In the genomic region with DNA sequence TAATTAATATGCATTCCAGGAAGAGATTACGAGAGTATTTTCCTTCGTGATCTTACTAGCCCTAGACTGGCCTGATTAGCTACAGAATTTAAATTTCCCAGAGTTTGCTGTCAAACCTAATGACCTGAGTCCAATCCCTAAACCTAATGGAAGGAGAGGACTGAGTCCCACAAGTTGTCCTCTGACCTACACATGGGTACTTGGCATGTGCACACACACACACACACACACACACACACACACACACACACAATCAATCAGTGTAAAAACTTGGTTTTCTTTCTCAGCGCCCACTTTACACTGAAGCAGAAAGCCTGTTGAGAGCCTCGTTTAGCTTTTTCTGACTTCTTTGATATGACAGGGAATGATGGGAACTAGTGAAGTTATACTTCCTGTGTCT, we compare ENCODE assay signal across 10 mouse cellular contexts. TPM values are rescaled to one million over a fixed set of nuclear protein-coding genes. Genes with fewer than 3 reads are reported as not detected.
DNase-seq lines count a peak whose midpoint lies in the region; ATAC-seq lines count a peak whose summit lies in the region.
"Had no signal": no experiment of that assay in that cellular context is flagged by ENCODE, and none has a peak within 500 bp of the region (broad histone marks: within the 10 kb centered on the region; RNA-seq: fewer than 3 reads in every experiment).

No protein-coding gene starts in this region.

- no peak overlapping the region for H3K4me3 ChIP-seq in heart, embryonic 15.5 days
- no peak overlapping the region for H3K4me3 ChIP-seq in heart, embryonic 10.5 days
- H3K4me3 ChIP-seq in forebrain, embryonic 11.5 days (ENCODE audit: low read depth, low read length) = no peak overlapping the region
- H3K4me3 ChIP-seq in limb, embryonic 13.5 days = no peak overlapping the region
- no peak overlapping the region for H3K4me3 ChIP-seq in neural tube, embryonic 13.5 days
- H3K4me3 ChIP-seq: liver, embryonic 15.5 days had no signal

- 0 out of 2 replicates have a peak overlapping the region, but pooled peaks have one; percentile 54 for H3K27ac ChIP-seq in heart, embryonic 15.5 days
- no peak overlapping the region for H3K27ac ChIP-seq in heart, embryonic 10.5 days
- peak overlapping the region; percentile 92 for H3K27ac ChIP-seq in forebrain, embryonic 11.5 days (ENCODE audit: low read depth, low read length)
- H3K27ac ChIP-seq in limb, embryonic 13.5 days = peak overlapping the region; percentile 28; the same call in 1 of the 2 replicates
- H3K27ac ChIP-seq in neural tube, embryonic 13.5 days (replicated peaks) = peak overlapping the region; percentile 79
- H3K27ac ChIP-seq: liver, embryonic 15.5 days had no signal

- no peaks in the 10 kb centered on the region for H3K27me3 ChIP-seq in heart, embryonic 15.5 days
- no peaks in the 10 kb centered on the region for H3K27me3 ChIP-seq in heart, embryonic 10.5 days (ENCODE audit: insufficient read depth, poor library complexity, severe bottlenecking)
- H3K27me3 ChIP-seq in forebrain, embryonic 11.5 days (ENCODE audit: control insufficient read depth, insufficient read depth, low read length) = no peaks in the 10 kb centered on the region
- no peaks in the 10 kb centered on the region for H3K27me3 ChIP-seq in limb, embryonic 13.5 days
- H3K27me3 ChIP-seq in neural tube, embryonic 13.5 days = no peaks in the 10 kb centered on the region
- H3K27me3 ChIP-seq: liver, embryonic 15.5 days had no signal

- no peak overlapping the region for H3K4me2 ChIP-seq in heart, embryonic 15.5 days
- no peak overlapping the region for H3K4me2 ChIP-seq in forebrain, embryonic 11.5 days (ENCODE audit: low read depth, low read length, severe bottlenecking)
- no peak overlapping the region for H3K4me2 ChIP-seq in limb, embryonic 13.5 days (replicated peaks)
- H3K4me2 ChIP-seq in neural tube, embryonic 13.5 days = no peak overlapping the region
- H3K4me2 ChIP-seq: liver, embryonic 15.5 days had no signal

- H3K36me3 ChIP-seq in heart, embryonic 15.5 days = no peaks in the 10 kb centered on the region
- H3K36me3 ChIP-seq in heart, embryonic 10.5 days = peaks cover 9% of the 10 kb centered on the region; the same call in 1 of the 2 replicates
- no peaks in the 10 kb centered on the region for H3K36me3 ChIP-seq in forebrain, embryonic 11.5 days (ENCODE audit: control insufficient read depth, insufficient read depth, low read length)
- peaks cover 4% of the 10 kb centered on the region; the same call in 1 of the 2 replicates for H3K36me3 ChIP-seq in limb, embryonic 13.5 days
- no peaks in the 10 kb centered on the region for H3K36me3 ChIP-seq in neural tube, embryonic 13.5 days

- no peaks in the 10 kb centered on the region for H3K9me3 ChIP-seq in heart, embryonic 15.5 days (replicated peaks)
- H3K9me3 ChIP-seq in heart, embryonic 10.5 days = no peaks in the 10 kb centered on the region
- H3K9me3 ChIP-seq in forebrain, embryonic 11.5 days (ENCODE audit: control insufficient read depth, low read length) = peaks cover 3% of the 10 kb centered on the region; the same call in 1 of the 2 replicates
- H3K9me3 ChIP-seq in limb, embryonic 13.5 days = no peaks in the 10 kb centered on the region
- no peaks in the 10 kb centered on the region; the same call in 1 of the 2 replicates for H3K9me3 ChIP-seq in neural tube, embryonic 13.5 days
- H3K9me3 ChIP-seq: liver, embryonic 15.5 days had no signal

- intact Hi-C loops in left cerebral cortex, postnatal 25 days (cut with DNase I) = loop anchor here (5.0 kb wide), 1 partner anchor 39 kb away; a partner anchor contains a TSS

- H3K9ac ChIP-seq in heart, embryonic 15.5 days = no peak overlapping the region
- no peak overlapping the region for H3K9ac ChIP-seq in forebrain, embryonic 11.5 days (ENCODE audit: low read length)
- no peak overlapping the region for H3K9ac ChIP-seq in limb, embryonic 13.5 days
- H3K9ac ChIP-seq in neural tube, embryonic 13.5 days = no peak overlapping the region
- H3K9ac ChIP-seq: liver, embryonic 15.5 days had no signal

- ATAC-seq in heart, embryonic 15.5 days (replicated peaks; ENCODE audit: insufficient number of reproducible peaks, insufficient read depth, low FRiP score, low read depth) = no peak
- peak; percentile 73 for ATAC-seq in forebrain, embryonic 11.5 days (replicated peaks; ENCODE audit: low FRiP score)
- ATAC-seq in limb, embryonic 13.5 days (ENCODE audit: low FRiP score, low read depth) = no peak
- ATAC-seq in neural tube, embryonic 13.5 days (ENCODE audit: low read depth) = peak; percentile 34; the same call in 1 of the 2 replicates

- 61% methylated on average over 4 of the region's 4 CpGs for WGBS in heart, embryonic 15.5 days
- WGBS in heart, embryonic 10.5 days = 75% methylated on average over 4 of the region's 4 CpGs
- 14% methylated on average over 4 of the region's 4 CpGs for WGBS in forebrain, embryonic 11.5 days
- WGBS in limb, embryonic 13.5 days = 63% methylated on average over 4 of the region's 4 CpGs
- WGBS in neural tube, embryonic 13.5 days = 13% methylated on average over 4 of the region's 4 CpGs

- no peak for DNase-seq in heart, embryonic 10.5 days (ENCODE audit: low spot score)
- DNase-seq in forebrain, embryonic 11.5 days (ENCODE audit: low spot score) = no peak
- DNase-seq in left cerebral cortex, postnatal 25 days (ENCODE audit: low spot score in 2 of 2) = no peak
- DNase-seq in Muller cell, postnatal 12 days (ENCODE audit: inconsistent ontology term) = no peak
- no peak for DNase-seq in spleen, adult 12 weeks (ENCODE audit: low spot score)
- DNase-seq: kidney, adult 11 months had no signal

- peaks cover 16% of the 10 kb centered on the region for H3K4me1 ChIP-seq in heart, embryonic 15.5 days (replicated peaks)
- peaks cover 12% of the 10 kb centered on the region for H3K4me1 ChIP-seq in heart, embryonic 10.5 days
- peaks cover 10% of the 10 kb centered on the region; the same call in 1 of the 2 replicates for H3K4me1 ChIP-seq in forebrain, embryonic 11.5 days (replicated peaks; ENCODE audit: control insufficient read depth, insufficient read depth, low read length)
- peaks cover 12% of the 10 kb centered on the region for H3K4me1 ChIP-seq in limb, embryonic 13.5 days
- H3K4me1 ChIP-seq in neural tube, embryonic 13.5 days (replicated peaks) = peaks cover 29% of the 10 kb centered on the region

RNA-seq across cellular contexts. Expression of a gene that starts 41.1 kb away (rescaled TPM):
- 60.7 and 73.6 TPM in 2 replicates for polyA plus RNA-seq in heart, embryonic 15.5 days (2015; fragmentation: Nextera tagmentation; extraction: Ambion mirVana)
- 73.3 and 85.5 TPM in 2 replicates for polyA plus RNA-seq in heart, embryonic 10.5 days (2016; fragmentation: Nextera tagmentation; extraction: Ambion mirVana)
- 116 and 128 TPM in 2 replicates for polyA plus RNA-seq in forebrain, embryonic 11.5 days (2014; fragmentation: Nextera tagmentation; extraction: Ambion mirVana)
- polyA plus RNA-seq in limb, embryonic 13.5 days (2015; fragmentation: Nextera tagmentation; extraction: Ambion mirVana) = 104 and 105 TPM in 2 replicates
- 123 and 131 TPM in 2 replicates for polyA plus RNA-seq in neural tube, embryonic 13.5 days (2015; fragmentation: Nextera tagmentation; extraction: Ambion mirVana)
- total RNA-seq in left cerebral cortex, postnatal 25 days (2021) = 100 to 1,000 TPM; 234 to 252 TPM

Comparison
In these comparisons a context has a peak if more than half of its experiments do, and no peak if none do; other contexts are left out.
1. ATAC-seq: peak in forebrain, embryonic 11.5 days (single experiment) and neural tube, embryonic 13.5 days (single experiment); none in heart, embryonic 15.5 days (single experiment) and limb, embryonic 13.5 days (single experiment).